Mouse (Mus musculus) adrenal gland, adult 8-10 months (tissue): ENCODE measurements around the gene Trim7. TPM values are rescaled to one million over a fixed set of nuclear protein-coding genes. Genes with fewer than 3 reads are reported as not detected.
A peak's percentile ranks its signal among the peaks of the same experiment; 100 is the strongest.
"Not testable (repeated sequence)": the region's sequence is repeated elsewhere in the genome, so short reads cannot be mapped to it uniquely, and the experiment has no call there.

ENCODE experiments used
- DNase-seq: peaks from one replicate; pipeline ENCODE4 v3.0.0; 2022
- total RNA-seq, 4 experiments: library from RNA; stranded (reverse); gene quantifications; 2 replicates each; pipeline ENCODE4 v1.2.4; 2022

Trim7 gene
- total RNA-seq, 4 experiments from 2014 or later, result 10.1 to 14.9 (median 10.9) TPM

DNA sequence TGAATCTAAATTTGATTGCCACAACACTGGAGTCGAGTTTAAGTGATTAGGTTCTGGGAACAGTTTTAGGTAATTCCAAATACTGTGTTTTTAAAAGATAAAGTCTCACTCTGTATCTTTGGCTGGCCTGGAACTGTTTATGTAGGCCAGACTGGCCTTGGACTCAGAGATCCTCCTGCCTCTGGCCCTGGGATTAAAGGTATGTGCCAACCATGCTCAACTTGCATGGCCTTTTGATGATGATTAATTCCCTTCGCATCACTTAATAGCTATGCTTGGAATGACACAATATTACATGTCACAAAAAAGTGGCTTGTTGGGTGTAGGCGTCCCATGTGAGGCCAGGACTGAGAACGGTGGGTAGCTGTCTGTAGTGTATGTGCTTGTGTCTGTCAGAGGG is 26.2 kb downstream of the Trim7 start:
- no peak for DNase-seq

DNA sequence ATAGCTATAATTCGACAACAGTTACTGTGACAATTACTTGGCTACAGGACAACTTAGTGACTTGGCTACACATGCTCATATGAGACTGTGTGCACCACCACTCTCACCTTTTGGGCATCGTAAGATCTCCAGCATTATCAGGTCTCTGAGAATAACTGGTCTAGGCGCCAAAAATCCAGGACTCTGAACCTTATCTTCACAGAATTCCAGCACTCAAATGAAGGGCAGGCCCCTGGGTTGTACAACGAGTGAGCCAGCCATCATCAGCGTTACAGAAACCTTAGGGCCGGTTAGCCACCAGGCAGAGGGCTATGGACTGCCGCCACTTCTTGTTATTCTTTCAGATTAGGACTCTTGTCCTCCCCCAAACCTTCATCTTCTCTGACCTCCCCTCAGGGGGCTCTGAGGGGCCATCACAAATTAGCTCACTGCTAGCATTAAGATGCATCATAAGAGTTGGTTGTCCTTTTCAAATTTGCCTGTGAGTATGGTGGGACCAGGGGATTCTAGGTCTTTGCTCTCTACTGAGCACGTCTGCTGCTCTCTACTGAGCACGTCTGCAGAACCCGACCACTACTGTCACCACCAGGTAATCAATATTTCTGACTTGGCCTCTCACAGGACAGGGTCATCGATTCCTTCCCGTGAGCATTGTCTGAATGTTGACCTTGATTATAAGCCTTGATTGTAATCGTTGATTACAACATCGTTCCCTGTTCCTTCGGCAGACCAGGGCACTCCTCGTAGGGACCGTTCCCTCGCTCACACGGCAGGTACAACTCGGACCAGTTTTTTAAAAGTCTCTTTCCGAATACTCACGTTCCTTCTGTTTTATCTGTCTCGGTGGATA is 26.9 kb downstream of the Trim7 start:
- no peak for DNase-seq

DNA sequence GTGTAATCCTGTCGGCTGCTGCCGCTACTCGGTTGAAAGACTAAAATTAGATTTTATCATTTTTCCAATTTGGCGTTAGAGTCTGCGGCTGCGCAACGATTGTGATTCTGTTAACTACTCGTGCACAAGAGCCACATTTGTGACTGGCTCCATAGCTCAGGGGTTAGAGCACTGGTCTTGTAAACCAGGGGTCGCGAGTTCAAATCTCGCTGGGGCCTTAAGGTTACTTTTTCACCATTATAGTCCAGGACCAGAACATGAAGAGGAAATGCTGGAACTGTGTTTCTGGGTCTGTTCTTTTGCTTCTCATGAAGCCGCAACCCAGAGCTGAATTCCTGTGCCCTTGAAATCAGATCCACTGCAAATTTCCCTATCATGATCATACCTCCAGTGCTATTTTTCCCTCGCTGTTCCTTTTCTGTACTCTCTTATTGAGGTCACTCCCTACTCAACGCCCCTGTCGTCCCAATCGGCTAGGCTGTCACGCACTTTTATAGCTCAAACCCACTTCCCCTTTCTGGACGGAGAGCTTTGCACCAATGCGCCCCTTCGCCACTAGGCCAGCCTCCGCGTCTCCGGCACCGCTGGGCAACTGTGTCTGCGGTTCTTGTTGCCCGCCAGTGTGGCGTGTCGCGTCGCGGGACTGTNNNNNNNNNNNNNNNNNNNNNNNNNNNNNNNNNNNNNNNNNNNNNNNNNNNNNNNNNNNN is 27.7 kb downstream of the Trim7 start:
- DNase-seq, result peak; percentile 86

DNA sequence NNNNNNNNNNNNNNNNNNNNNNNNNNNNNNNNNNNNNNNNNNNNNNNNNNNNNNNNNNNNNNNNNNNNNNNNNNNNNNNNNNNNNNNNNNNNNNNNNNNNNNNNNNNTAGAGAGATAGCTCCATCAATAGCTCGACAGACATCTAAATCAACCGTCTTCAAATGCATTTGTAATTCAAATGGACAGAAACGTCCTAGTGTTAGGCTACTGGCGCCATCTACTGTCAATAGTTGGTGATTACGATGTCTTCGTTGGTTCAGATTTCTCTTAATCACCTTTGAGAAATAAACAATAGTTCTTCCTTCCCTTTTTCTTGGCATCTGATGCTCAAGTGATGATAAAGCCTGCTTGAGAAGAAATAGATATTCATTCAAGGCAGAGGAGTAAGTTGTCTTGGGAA is 33.1 kb downstream of the Trim7 start:
- no peak for DNase-seq

DNA sequence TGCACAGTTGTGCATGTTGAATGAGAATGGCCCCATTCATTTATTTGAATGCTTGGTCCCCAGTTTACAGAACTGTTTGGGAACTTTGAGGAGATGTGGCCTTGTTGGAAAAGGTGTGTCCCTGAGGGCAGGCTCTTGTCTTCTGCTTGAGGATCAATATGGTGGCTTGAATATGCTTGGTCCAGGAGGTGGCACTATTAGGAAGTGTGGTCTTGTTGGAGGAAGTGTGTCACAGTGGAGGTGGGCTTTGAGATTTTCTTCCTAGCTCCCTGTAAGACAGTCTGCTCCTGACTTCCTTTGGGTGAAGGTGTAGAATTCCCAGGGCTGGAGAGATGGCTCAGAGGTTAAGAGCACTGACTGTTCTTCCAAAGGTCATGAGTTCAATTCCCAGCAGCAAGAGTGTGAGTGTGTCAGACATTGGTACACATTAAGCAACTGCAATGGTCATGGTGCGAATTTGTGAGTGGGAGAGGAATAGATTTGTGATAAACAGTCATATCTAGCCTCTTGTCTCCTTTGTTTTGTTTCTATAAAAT is 36.9 kb downstream of the Trim7 start:
- no peak for DNase-seq

DNA sequence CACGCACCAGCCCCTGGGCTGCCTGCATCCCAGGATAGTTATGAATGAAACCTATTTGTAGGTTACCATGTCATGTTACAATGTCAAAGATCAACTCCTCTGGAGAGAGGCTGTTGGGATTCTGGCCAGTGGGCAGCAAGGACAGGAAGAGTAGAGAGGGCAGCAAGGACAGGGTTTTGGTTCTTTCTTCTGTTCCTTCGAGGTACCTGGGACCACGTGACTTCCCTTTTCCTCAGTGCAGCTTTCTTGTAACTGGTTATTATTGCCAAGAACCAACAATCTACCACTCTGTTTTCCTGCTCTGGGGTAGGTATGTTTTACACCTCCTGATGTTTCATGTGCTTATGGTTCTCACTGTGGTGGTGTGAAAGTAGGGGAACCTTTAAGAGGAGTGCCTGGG is 37.9 kb downstream of the Trim7 start:
- DNase-seq, result no peak

DNA sequence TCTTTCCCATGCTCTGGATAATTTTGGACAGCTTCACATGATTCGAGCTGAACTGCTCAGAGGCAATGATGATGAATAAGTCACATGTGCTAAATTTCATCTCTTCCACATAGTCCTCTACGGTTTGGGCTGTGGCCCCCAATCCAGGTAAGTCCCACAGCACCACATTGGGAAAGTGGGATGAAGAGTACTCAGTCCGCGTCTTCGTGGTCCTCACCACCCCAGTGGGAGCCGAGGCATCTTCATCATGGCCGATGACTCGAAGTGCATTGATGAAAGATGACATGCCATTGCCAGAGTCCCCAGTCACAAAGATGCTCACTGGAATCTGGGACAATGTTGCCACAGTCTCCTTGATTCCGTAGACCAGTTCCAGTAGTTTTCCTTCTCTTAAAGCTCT is 40.5 kb downstream of the Trim7 start:
- no peak for DNase-seq

DNA sequence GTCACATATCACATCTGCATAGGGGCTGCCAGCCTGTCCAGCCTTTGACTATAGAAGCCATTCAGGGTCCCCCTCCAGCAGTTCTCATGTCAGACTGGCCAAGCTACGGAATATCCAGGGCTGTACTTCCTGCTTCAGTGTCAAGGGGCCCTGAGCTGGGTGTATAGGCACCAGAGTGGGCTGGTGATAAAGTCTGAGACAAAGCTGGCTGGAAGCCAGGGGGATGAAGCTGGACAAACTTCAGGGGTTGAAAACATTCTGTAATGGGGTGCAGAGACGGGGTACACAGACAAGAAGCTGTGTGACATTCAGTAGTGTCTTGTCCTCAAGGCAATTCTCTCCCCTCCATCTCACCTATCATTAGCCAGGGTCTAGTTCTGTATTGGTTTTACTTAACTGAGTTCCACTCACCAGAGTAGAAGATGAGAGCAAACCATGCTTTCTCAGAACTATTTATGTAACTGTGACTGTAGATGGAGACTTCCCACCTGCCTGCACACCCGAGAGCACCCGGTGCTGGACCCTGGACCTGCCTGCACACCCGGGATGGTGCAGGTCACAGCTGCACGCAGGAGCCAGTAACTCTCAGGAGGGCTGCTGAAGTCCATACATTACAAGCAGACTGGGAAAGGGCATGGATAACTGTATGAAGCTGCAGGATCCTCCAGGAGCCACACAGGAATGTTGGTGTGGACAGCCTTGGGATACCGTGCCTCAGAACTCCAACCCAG is 43.6 kb downstream of the Trim7 start:
- DNase-seq, result no peak

DNA sequence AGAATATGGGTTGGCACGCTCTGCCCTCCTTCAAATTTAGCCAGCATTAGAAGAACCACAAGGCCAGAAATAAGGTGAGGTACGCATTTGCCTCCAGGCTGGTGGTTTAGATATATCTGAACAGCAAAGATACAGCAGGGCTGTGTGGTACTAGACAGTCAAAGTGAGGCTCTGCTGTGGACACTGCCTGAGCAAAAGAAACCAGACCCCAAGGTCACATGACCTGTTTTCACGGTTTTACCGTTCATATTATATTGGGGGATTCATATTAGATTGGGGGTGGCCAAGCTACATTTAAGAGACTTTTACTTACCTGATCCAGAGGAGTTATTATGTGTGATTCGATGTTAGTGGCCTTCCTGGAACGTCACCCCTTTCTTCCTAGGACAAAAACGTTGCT is 44.8 kb downstream of the Trim7 start:
- no peak for DNase-seq

DNA sequence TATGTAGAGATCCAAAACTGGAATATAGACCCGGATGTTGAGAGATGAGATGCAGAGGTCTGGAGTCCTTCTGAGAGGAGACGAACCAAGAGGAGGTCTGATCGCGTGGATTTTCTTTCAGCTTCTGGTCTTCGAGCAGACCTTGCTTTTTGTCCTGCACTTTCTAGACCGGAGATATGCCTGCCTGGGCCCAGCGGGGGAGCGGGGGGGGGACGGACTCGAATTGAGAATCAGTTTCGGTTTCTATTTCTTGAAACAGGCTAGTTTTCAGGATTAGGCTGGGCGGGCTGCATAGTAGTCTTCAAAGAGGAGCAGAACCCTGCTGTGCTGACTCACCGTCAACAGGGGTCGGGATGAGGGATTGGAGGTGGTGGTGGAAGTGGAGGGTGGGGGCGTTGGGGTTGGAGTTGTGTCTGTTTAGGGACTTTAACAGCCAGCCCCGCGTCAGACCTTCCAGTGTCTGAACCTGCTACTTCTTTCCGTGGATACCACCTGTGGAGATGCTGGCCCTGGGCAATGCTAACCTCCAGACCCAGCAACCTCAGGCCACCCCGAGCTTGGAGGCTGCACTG is 45.3 kb downstream of the Trim7 start, which contains the start of gene Irgm1:
TSS of gene Irgm1 (minus strand) at position 483 of the 572 bp plus-strand sequence.
- peak; percentile 70 for DNase-seq

DNA sequence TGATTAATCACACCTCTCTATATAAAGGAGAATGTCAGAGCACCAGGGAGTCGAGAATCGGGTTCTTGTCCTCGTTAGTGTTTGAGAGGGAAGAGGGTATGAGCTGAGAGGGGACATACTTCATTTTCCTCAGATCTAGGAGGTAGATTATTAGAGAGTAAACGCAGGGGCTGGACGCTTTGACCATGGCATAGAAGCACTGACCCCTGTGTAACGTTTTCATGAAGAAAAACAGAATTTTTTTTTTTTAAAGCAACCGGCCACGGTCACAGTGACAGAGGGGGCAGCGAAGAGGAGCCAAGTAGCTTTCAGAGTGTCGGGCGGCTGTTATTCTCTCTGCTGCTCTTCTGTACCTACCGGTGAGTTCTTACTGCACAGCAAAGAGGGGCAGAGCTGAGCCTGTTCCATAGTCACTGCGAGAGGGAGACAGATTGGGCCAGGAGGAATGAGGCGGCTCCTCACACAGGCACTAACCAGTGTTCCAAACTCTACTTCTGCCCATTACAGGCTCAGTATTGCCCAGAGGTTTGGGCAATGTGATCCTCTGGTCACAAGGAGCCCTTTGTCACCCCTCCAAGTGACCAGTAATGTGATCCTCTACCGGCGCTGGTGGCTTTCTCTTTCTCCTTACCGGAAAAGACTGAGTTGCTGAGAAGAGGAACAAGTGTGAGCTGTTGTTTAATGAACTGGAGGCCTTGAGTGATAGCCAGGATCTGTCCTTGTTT is 46.0 kb downstream of the Trim7 start:
- DNase-seq, result no peak

DNA sequence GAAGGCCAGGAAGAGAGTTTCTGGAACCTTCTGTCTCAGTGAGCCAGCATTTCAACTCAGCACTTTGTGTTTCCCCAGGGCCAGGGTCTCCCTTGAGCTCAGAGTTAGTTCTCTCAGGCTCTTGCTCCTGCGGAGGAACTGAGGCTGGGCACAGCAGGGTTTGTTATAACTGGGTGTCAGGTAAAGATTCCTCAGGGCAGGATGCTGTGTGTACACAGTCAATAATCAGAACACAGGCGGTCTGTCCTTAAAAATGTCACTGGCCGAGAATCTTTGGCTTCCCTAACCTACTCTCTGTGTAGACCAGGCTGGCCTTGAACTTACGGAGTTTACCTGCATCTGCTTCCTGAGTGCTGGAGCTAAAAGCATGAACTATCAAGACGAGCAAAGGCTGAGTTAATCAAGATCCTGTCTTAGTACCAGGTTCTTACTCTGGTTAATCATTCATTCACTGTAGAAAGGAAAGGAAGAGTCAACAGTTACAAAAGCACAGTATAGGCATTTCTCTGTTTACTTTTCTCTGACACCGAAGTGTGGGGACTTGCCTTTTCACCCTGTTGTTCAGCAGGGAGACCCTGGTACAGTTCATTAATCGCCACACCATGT is 46.9 kb downstream of the Trim7 start:
- no peak for DNase-seq

DNA sequence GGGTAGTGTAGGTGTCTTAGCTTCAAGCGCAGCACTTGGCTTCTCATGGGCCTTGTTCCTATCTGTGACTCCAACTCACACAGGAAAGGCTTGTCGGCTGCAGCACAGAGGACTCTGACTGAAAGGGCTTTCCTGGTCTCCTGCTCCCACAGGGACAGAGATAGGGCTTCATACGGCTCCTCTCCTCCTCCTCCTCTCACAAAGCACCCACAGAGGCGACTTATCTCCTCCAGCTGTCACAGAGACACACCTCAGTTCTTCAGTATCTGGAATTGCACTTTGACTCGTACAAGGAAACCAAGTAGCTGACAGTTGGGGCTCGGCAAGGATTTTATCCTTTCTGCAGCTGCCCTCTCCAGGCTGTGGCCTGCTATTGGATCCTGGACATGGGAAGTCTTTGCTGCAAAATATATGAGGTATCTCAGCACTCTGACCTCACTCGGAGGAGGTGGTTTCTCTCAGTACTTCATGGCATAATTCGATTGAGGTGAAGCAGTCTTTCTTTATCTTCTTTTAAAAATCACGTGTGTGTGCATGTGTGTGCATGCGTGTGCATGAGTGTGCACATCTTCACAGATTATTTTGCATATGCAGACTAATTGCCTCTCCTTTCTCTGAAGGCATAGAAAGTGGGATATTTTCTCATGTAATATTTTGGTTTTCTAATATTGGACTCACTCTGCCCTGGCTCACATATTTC is 47.8 kb downstream of the Trim7 start:
- no peak for DNase-seq

DNA sequence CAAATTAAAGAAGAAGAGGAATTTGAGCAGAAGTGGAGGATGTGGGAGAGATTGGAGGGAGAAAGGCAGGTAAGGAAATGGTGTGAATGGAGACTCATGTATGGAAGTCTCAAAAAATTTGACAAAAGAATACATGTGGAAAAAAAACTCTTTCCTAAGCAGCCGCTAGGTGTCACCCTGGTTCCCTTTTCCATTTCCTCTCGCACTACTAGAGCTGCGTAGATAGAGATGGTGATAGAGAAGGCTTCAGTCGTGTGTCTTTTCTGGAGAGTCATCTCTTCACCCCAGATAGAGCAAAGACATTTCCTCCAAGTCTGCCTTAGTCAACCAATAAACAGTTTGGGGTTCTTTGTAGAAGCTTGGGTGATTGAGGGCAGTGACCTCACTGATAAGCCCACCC is 48.5 kb downstream of the Trim7 start:
- DNase-seq, result no peak

DNA sequence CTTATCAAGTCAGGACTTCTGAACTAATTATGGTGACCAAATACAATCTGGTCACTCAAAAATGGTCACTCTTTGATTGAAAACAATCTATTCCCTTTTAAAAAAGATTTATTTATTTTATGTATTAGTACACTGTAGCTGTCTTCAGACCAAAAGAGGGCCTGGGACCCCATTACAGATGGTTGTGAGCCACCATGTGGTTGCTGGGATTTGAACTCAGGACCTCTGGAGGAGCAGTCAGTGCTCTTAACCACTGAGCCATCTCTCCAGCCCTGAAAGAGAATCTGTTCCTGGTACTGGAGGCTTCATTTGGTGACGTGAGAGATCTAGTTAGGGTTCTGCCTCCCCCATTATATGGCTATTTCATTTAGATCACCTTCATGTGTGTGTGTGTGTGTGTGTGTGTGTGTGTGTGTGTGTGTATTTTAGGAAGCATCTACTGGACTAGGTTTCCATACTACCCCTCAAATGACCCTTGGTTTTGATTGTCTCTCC is 49.5 kb downstream of the Trim7 start:
- DNase-seq, result not testable (repeated sequence)

DNA sequence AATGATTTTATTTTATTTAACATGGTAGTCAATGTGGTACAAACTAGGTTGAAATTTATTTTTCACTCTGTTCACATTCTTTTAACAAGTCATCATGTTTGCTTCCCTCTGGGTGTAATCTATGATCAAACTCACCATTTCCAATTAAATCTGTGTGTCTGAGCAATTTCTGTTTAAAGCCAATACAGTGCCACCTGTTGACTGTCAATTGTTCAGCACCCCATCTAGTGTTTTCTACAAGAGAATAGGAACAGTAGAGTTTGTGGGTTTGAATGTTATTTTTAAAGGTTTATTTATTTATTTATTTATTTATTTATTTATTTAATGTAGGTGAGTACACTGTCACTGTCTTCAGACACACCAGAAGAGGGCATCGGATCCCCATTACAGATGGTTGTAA is 50.7 kb downstream of the Trim7 start:
- DNase-seq, result no peak

DNA sequence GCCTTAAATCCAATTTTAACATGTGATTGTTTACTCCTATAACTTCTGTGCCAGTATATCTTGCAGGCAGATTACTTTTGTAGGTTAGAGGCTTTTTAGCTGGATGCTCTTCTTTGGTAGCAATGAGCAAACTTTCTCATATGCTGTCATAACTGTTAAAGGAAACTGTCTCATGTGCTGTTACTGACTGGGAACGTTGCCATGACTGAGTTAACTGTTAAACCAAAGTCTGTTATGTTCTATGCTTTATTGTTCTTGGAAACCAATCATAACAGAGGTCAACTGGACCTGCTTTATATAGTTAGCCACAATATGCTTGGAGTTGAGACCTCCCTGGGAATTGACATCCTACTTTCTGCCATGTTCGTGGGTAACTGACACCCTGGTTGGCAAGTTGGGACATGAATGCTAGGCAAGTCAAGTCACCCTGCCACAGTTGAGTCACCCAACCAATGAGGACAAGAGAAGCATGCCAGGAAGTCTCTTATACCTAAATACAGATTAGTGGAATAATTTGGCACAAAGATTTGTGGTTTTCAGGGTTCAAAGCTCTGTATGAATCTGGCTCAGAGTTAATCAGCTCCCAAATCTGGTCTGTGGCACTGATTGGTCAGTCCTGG is 73.0 kb downstream of the Trim7 start:
- no peak for DNase-seq

DNA sequence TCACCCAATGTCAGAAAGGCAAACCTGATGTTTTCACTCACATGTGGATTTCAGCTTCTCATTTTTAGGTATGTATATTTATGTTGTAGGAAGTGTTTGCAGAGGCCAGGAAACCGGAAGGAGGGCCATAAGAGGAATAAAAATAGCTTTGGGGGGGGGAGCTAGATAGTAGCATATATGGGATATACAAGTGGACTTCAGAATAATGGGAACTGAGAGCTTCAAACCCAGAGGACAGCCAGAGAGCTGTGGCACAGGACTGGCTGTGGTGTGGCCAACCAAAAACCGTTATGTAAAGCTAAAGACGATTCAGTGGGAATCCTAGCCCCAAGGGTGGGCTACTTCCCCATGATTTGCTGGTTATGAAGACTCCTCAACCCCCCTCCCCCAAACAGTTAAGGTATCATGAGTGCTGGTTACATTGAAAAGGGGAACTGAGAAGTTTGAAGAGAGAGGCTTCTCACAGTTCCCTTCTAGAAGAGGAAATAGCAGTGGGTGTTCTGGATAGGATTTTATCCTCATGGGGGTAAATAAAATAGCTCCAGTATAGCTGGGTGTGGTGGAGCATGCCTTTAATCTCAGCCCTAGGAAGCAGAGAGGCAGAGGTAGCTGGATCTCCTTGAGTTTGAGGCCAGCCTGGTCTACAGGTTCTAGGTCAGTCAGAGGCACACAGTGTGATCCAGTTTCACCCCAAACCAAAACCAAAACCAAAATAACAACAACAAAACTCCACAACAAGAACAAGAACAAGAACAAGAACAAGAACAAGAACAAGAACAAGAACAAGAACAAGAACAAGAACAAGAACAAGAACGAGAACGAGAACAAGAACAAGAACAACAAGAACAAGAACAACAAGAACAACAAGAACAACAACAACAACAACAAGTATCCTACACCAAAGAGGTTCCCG is 75.0 kb downstream of the Trim7 start:
- DNase-seq, result not testable (repeated sequence)

DNA sequence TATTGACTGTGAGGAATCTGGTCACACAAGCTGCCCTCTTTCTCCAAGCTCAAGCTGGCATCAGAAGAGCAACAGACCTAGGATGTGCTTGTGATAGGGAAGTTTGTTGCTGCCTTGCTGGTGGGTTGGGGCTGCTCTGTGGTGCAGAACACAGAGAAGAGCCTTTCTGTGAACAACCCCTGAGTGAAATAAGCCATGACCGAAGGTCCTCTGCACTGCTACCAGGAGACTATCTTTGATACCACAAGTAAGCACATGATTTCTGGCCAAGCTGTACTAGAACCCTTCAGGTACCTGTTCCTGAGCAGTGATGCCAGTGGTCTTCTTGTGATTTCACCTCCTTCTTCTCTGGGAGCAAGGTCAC is 75.6 kb downstream of the Trim7 start:
- DNase-seq, result not testable (repeated sequence)
